Mouse (Mus musculus) thymus, adult 2 months (tissue): ENCODE results near the gene Ankrd50.

Experiments
- CTCF ChIP-seq: fragments of 200-500 bp; IDR thresholded peaks from 2 replicates; pipeline ENCODE4 v1.5.1; 2012; ENCODE audit warnings: mild to moderate bottlenecking, control low read depth, low read length, moderate library complexity, borderline replicate concordance; ENCODE audit not compliant: control insufficient read depth, poor library complexity, insufficient read depth; ENCODE audit errors: extremely low read depth
- POLR2A ChIP-seq: fragments of 200-500 bp; IDR thresholded peaks from 2 replicates; pipeline ENCODE4 v1.6.1; 2012; ENCODE audit warnings: mild to moderate bottlenecking, low read length, control low read depth, moderate library complexity; ENCODE audit not compliant: control insufficient read depth, poor library complexity, insufficient read depth; ENCODE audit errors: extremely low read depth

- TF ChIP-seq CTCF (no peak), POLR2A (no peak)
These were observed 57.4 kb downstream of the Ankrd50 start for GRCm38 (mm10) chr3:38427200-38427599.
